ENCODE assay signal across 8 mouse cellular contexts in the genomic region with DNA sequence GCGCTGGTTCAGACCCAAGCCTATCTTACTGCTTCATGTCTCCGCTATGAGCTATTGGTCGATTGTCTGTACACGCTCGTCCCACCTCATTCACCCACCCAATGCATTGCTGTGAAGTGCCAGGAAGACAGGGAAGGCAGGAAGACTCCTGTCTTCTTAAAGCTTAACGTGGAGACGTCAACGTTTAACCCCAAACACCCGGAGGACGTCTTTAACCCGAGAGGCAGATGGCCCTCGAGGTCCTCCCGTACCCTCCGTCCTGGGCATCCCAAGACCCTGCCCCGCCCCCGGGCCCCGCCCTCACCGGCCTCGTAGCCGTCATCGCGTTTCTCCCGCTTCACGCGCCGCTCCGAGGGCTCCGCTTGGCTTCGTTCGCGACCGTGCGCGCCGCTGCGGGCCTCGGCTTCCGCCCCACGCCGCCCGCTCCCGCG. TPM values are rescaled to one million over a fixed set of nuclear protein-coding genes. Genes with fewer than 3 reads are reported as not detected.
A peak's percentile ranks its signal among the peaks of the same experiment; 100 is the strongest.
DNase-seq lines count a peak whose midpoint lies in the region; ATAC-seq lines count a peak whose summit lies in the region.

No protein-coding gene starts in this region.

- no peaks in the 10 kb centered on the region for H3K9me3 ChIP-seq in stomach, embryonic 15.5 days

- ATAC-seq in frontal cortex, adult (ENCODE audit: low TSS enrichment) = peak; percentile 15; the same call in 1 of the 2 replicates
- ATAC-seq in granulocyte monocyte progenitor cell, adult 5-6 weeks (replicated peaks; ENCODE audit: poor library complexity, severe bottlenecking) = peak; percentile 5; the same call in 1 of the 2 replicates
- ATAC-seq in stomach, embryonic 15.5 days (ENCODE audit: insufficient read depth, low FRiP score, low read depth) = peak; percentile 25; the same call in 1 of the 2 replicates

- no peak for DNase-seq in frontal cortex, postnatal 14 days (ENCODE audit: low spot score in 2 of 2)
- peak; percentile 73 for DNase-seq in thymus, postnatal 4 days
- no peak for DNase-seq in thymus, postnatal 25 days
- peak; percentile 66 for DNase-seq in liver
- DNase-seq in thymus, adult 18-20 months = no peak

- no peaks in the 10 kb centered on the region for H3K27me3 ChIP-seq in stomach, embryonic 15.5 days (replicated peaks)

- peak overlapping the region; percentile 70 for H3K27ac ChIP-seq in stomach, embryonic 15.5 days

- H3K4me1 ChIP-seq in stomach, embryonic 15.5 days = peaks cover 26% of the 10 kb centered on the region

- peaks cover 28% of the 10 kb centered on the region for H3K36me3 ChIP-seq in stomach, embryonic 15.5 days

- H3K9ac ChIP-seq in stomach, embryonic 15.5 days = peak overlapping the region; percentile 66

- H3K4me3 ChIP-seq in stomach, embryonic 15.5 days (replicated peaks) = peak overlapping the region; percentile 79

- under 1% methylated on average over 42 of the region's 43 CpGs for WGBS in stomach, embryonic 15.5 days

- peak overlapping the region; percentile 72 for H3K4me2 ChIP-seq in stomach, embryonic 15.5 days

RNA-seq across cellular contexts. Expression of gene Sart1, which starts 0.5 kb away (rescaled TPM):
- total RNA-seq in granulocyte monocyte progenitor cell, adult 5-6 weeks (2014; fragmentation: Nextera tagmentation) = 86.2 and 138 TPM in 2 replicates
- 63.2 and 78.7 TPM in 2 replicates for total RNA-seq in granulocyte monocyte progenitor cell, adult 5-6 weeks (2017)
- 74.8 and 75.3 TPM in 2 replicates for polyA plus RNA-seq in stomach, embryonic 15.5 days (2015; fragmentation: Nextera tagmentation; extraction: Ambion mirVana)

RNA-seq across cellular contexts. Expression of gene Tsga10ip, which starts 14.3 kb away (rescaled TPM):
- not detected in 2 replicates for total RNA-seq in granulocyte monocyte progenitor cell, adult 5-6 weeks (2014; fragmentation: Nextera tagmentation)
- 1.9 TPM in 1 of 2 replicates, not detected in the other for total RNA-seq in granulocyte monocyte progenitor cell, adult 5-6 weeks (2017)
- 8.3 and 12.9 TPM in 2 replicates for polyA plus RNA-seq in stomach, embryonic 15.5 days (2015; fragmentation: Nextera tagmentation; extraction: Ambion mirVana)

RNA-seq across cellular contexts. Expression of gene Banf1, which starts 21.1 kb away (rescaled TPM):
- 526 and 559 TPM in 2 replicates for total RNA-seq in granulocyte monocyte progenitor cell, adult 5-6 weeks (2014; fragmentation: Nextera tagmentation)
- 84.9 and 130 TPM in 2 replicates for total RNA-seq in granulocyte monocyte progenitor cell, adult 5-6 weeks (2017)
- polyA plus RNA-seq in stomach, embryonic 15.5 days (2015; fragmentation: Nextera tagmentation; extraction: Ambion mirVana) = 433 and 441 TPM in 2 replicates

RNA-seq across cellular contexts. Expression of gene Eif1ad, which starts 21.5 kb away (rescaled TPM):
- total RNA-seq in granulocyte monocyte progenitor cell, adult 5-6 weeks (2014; fragmentation: Nextera tagmentation) = 52.8 and 54.1 TPM in 2 replicates
- 69.4 and 72.2 TPM in 2 replicates for total RNA-seq in granulocyte monocyte progenitor cell, adult 5-6 weeks (2017)
- polyA plus RNA-seq in stomach, embryonic 15.5 days (2015; fragmentation: Nextera tagmentation; extraction: Ambion mirVana) = 48.0 and 51.2 TPM in 2 replicates

RNA-seq across cellular contexts. Expression of gene Drap1, which starts 36.8 kb away (rescaled TPM):
- total RNA-seq in granulocyte monocyte progenitor cell, adult 5-6 weeks (2014; fragmentation: Nextera tagmentation) = 160 and 218 TPM in 2 replicates
- 119 and 145 TPM in 2 replicates for total RNA-seq in granulocyte monocyte progenitor cell, adult 5-6 weeks (2017)
- 210 and 222 TPM in 2 replicates for polyA plus RNA-seq in stomach, embryonic 15.5 days (2015; fragmentation: Nextera tagmentation; extraction: Ambion mirVana)

Comparison
In these comparisons a context has a peak if more than half of its experiments do, and no peak if none do; other contexts are left out.
1. DNase-seq: peak in thymus, postnatal 4 days (single experiment) and liver (single experiment); none in frontal cortex, postnatal 14 days (0 of 2), thymus, postnatal 25 days (single experiment) and thymus, adult 18-20 months (0 of 2).
2. Peak in every context shown above with its lines, with median percentiles within 50 percentile points of each other: ATAC-seq.